Mouse (Mus musculus) MEL (cell line): Measurements from ENCODE around the gene Nf1. TPM values are rescaled to one million over a fixed set of nuclear protein-coding genes. Genes with fewer than 3 reads are reported as not detected.

Source experiments
- DNase-seq: peaks from one replicate; pipeline ENCODE4 v3.0.0; 2011; ENCODE audit warnings: low read depth, low spot score
- H3K27ac ChIP-seq: 2 replicates; pipeline ENCODE4 v1.5.1; 2012; ENCODE audit warnings: low read depth, mild to moderate bottlenecking, control low read depth, low read length, moderate library complexity; ENCODE audit not compliant: control insufficient read depth
- H3K27me3 ChIP-seq, 2 experiments: fragments of 150-350 bp in 1 of 2; sonication (generic) in 1 of 2; 2 replicates each; pipeline ENCODE4 v1.6.1; 2012; ENCODE audit warnings: low read length in 2 of 2, mild to moderate bottlenecking in 2 of 2, improper control_type of control experiment in 1 of 2, moderate library complexity in 1 of 2; ENCODE audit not compliant: insufficient read depth in 2 of 2, control insufficient read depth in 1 of 2
- H3K36me3 ChIP-seq, 2 experiments: 2 replicates each; pipeline ENCODE4 v1.6.1; 2012 to 2014; ENCODE audit warnings: low read length in 2 of 2, improper control_type of control experiment in 1 of 2, inconsistent platforms in 1 of 2, mild to moderate bottlenecking in 1 of 2; ENCODE audit not compliant: insufficient read depth in 2 of 2, control insufficient read depth in 1 of 2
- H3K4me1 ChIP-seq, 2 experiments: fragments of 150-350 bp in 1 of 2; sonication (generic) in 1 of 2; 2 replicates each; pipeline ENCODE4 v1.6.1; 2012; ENCODE audit warnings: low read length in 2 of 2, improper control_type of control experiment in 1 of 2, mild to moderate bottlenecking in 1 of 2; ENCODE audit not compliant: insufficient read depth in 2 of 2, control insufficient read depth in 1 of 2
- H3K4me3 ChIP-seq, 2 experiments: fragments of 150-350 bp in 1 of 2; sonication (generic) in 1 of 2; 2 replicates each; pipeline ENCODE4 v1.5.1; 2012; ENCODE audit warnings: low read depth in 2 of 2, low read length in 2 of 2, mild to moderate bottlenecking in 2 of 2, moderate library complexity in 2 of 2, control low read depth in 1 of 2, improper control_type of control experiment in 1 of 2; ENCODE audit not compliant: control insufficient read depth in 1 of 2, insufficient read depth in 1 of 2
- H3K79me2 ChIP-seq: 2 replicates; pipeline ENCODE4 v1.6.1; 2012; ENCODE audit warnings: mild to moderate bottlenecking, low read length, moderate library complexity; ENCODE audit not compliant: control insufficient read depth, poor library complexity, insufficient read depth
- H3K9ac ChIP-seq: 2 replicates; pipeline ENCODE4 v1.6.1; 2012; ENCODE audit warnings: low read depth, mild to moderate bottlenecking, control low read depth, low read length, moderate library complexity; ENCODE audit not compliant: control insufficient read depth, poor library complexity, severe bottlenecking
- H3K9me3 ChIP-seq: fragments of 150-350 bp; sonication (generic); replicated peaks from 2 replicates; pipeline ENCODE4 v1.6.1; 2012; ENCODE audit warnings: mild to moderate bottlenecking, low read length, improper control_type of control experiment, moderate library complexity; ENCODE audit not compliant: insufficient read depth
- CHD2 ChIP-seq: IDR thresholded peaks from 2 replicates; pipeline ENCODE4 v1.6.1; 2011; ENCODE audit warnings: low read length, improper control_type of control experiment
- CTCF ChIP-seq, 3 experiments: IDR thresholded peaks in 2 of 3; conservative IDR thresholded peaks in 1 of 3; 2 replicates each; pipeline ENCODE4 v1.5.1; 2011 to 2012; ENCODE audit warnings: low read length in 3 of 3, low read depth in 2 of 3, mild to moderate bottlenecking in 2 of 3, improper control_type of control experiment in 1 of 3, inconsistent platforms in 1 of 3, mixed read lengths in 1 of 3, moderate library complexity in 1 of 3; ENCODE audit not compliant: control insufficient read depth in 1 of 3, insufficient read depth in 1 of 3, poor library complexity in 1 of 3, severe bottlenecking in 1 of 3
- ELF1 ChIP-seq: IDR thresholded peaks from 2 replicates; pipeline ENCODE4 v1.6.1; 2014; ENCODE audit warnings: low read depth, mild to moderate bottlenecking, inconsistent platforms, low read length, improper control_type of control experiment, moderate library complexity
- EP300 ChIP-seq, 2 experiments: IDR thresholded peaks; 2 replicates each; pipeline ENCODE4 v1.6.1; 2011; ENCODE audit warnings: improper control_type of control experiment in 2 of 2, low read length in 2 of 2, low read depth in 1 of 2, mild to moderate bottlenecking in 1 of 2
- ETS1 ChIP-seq: IDR thresholded peaks from 2 replicates; pipeline ENCODE4 v1.6.1; 2012; ENCODE audit warnings: low read depth, mild to moderate bottlenecking, inconsistent platforms, low read length, improper control_type of control experiment, moderate library complexity
- GABPA ChIP-seq: IDR thresholded peaks from 2 replicates; pipeline ENCODE4 v1.6.1; 2012; ENCODE audit warnings: low read depth, mild to moderate bottlenecking, inconsistent platforms, low read length, improper control_type of control experiment, moderate library complexity
- GATA1 ChIP-seq: IDR thresholded peaks from 2 replicates; pipeline ENCODE4 v1.6.1; 2011; ENCODE audit warnings: low read depth, low read length, improper control_type of control experiment
- HCFC1 ChIP-seq: IDR thresholded peaks from 2 replicates; pipeline ENCODE4 v1.6.1; 2012; ENCODE audit warnings: low read depth, mild to moderate bottlenecking, inconsistent platforms, low read length, improper control_type of control experiment, moderate library complexity
- JUND ChIP-seq: IDR thresholded peaks from 2 replicates; pipeline ENCODE4 v1.6.1; 2011; ENCODE audit warnings: low read depth, mild to moderate bottlenecking, improper control_type of control experiment, low read length
- KAT2A ChIP-seq: conservative IDR thresholded peaks from 2 replicates; pipeline ENCODE4 v1.6.1; 2012; ENCODE audit warnings: low read depth, low read length, improper control_type of control experiment, inconsistent platforms
- MAFK ChIP-seq: IDR thresholded peaks from 2 replicates; pipeline ENCODE4 v1.6.1; 2011; ENCODE audit warnings: low read depth, mild to moderate bottlenecking, low read length, improper control_type of control experiment, borderline replicate concordance
- MAX ChIP-seq: IDR thresholded peaks from 2 replicates; pipeline ENCODE4 v1.6.1; 2011; ENCODE audit warnings: low read length, improper control_type of control experiment
- MAZ ChIP-seq: IDR thresholded peaks from 2 replicates; pipeline ENCODE4 v1.6.1; 2012; ENCODE audit warnings: low read depth, mild to moderate bottlenecking, inconsistent platforms, low read length, improper control_type of control experiment
- MEF2A ChIP-seq: IDR thresholded peaks from 2 replicates; pipeline ENCODE4 v1.6.1; 2014; ENCODE audit warnings: low read depth, mild to moderate bottlenecking, inconsistent platforms, low read length, improper control_type of control experiment; ENCODE audit not compliant: poor library complexity, insufficient replicate concordance, severe bottlenecking; ENCODE audit errors: extremely low read depth
- MXI1 ChIP-seq: IDR thresholded peaks from 2 replicates; pipeline ENCODE4 v1.6.1; 2011; ENCODE audit warnings: mild to moderate bottlenecking, low read depth, low read length, improper control_type of control experiment
- POLR2A ChIP-seq, 2 experiments: IDR thresholded peaks; 2 replicates each; pipeline ENCODE4 v1.6.1; 2011 to 2012; ENCODE audit warnings: low read length in 2 of 2, mild to moderate bottlenecking in 2 of 2, control low read depth in 1 of 2, improper control_type of control experiment in 1 of 2, low read depth in 1 of 2, moderate library complexity in 1 of 2; ENCODE audit not compliant: control insufficient read depth in 1 of 2, insufficient read depth in 1 of 2, poor library complexity in 1 of 2
- POLR2AphosphoS2 ChIP-seq: IDR thresholded peaks from 2 replicates; pipeline ENCODE4 v1.6.1; 2011; ENCODE audit warnings: low read length, improper control_type of control experiment
- POLR2AphosphoS5 ChIP-seq: IDR thresholded peaks from 2 replicates; pipeline ENCODE4 v1.6.1; 2012; ENCODE audit warnings: low read depth, borderline replicate concordance, mild to moderate bottlenecking, inconsistent platforms, low read length, moderate library complexity, mixed read lengths
- RAD21 ChIP-seq: IDR thresholded peaks from 2 replicates; pipeline ENCODE4 v1.6.1; 2011; ENCODE audit warnings: mild to moderate bottlenecking, low read depth, low read length, improper control_type of control experiment
- SIN3A ChIP-seq: IDR thresholded peaks from 2 replicates; pipeline ENCODE4 v1.6.1; 2012; ENCODE audit warnings: low read length, improper control_type of control experiment, inconsistent platforms
- TAL1 ChIP-seq: IDR thresholded peaks from 2 replicates; pipeline ENCODE4 v1.6.1; 2012; ENCODE audit warnings: mild to moderate bottlenecking, inconsistent platforms, low read length, moderate library complexity, mixed read lengths
- TCF12 ChIP-seq: IDR thresholded peaks from 2 replicates; pipeline ENCODE4 v1.6.1; 2014; ENCODE audit warnings: low read depth, mild to moderate bottlenecking, inconsistent platforms, low read length, improper control_type of control experiment, moderate library complexity
- USF1 ChIP-seq: IDR thresholded peaks from 2 replicates; pipeline ENCODE4 v1.6.1; 2014; ENCODE audit warnings: low read depth, mild to moderate bottlenecking, inconsistent platforms, low read length, improper control_type of control experiment, moderate library complexity
- USF2 ChIP-seq, 2 experiments: IDR thresholded peaks; 2 replicates each; pipeline ENCODE4 v1.6.1; 2011 to 2012; ENCODE audit warnings: improper control_type of control experiment in 2 of 2, low read length in 2 of 2, borderline replicate concordance in 1 of 2, inconsistent platforms in 1 of 2, low read depth in 1 of 2, mild to moderate bottlenecking in 1 of 2; ENCODE audit not compliant: insufficient read depth in 1 of 2
- ZC3H11A ChIP-seq: IDR thresholded peaks from 2 replicates; pipeline ENCODE4 v1.6.1; 2012; ENCODE audit warnings: low read depth, mild to moderate bottlenecking, inconsistent platforms, low read length, improper control_type of control experiment
- ZKSCAN1 ChIP-seq: IDR thresholded peaks from 2 replicates; pipeline ENCODE4 v1.6.1; 2012; ENCODE audit warnings: low read depth, mild to moderate bottlenecking, inconsistent platforms, low read length, improper control_type of control experiment, moderate library complexity
- ZNF384 ChIP-seq: IDR thresholded peaks from 2 replicates; pipeline ENCODE4 v1.6.1; 2012; ENCODE audit warnings: low read depth, mild to moderate bottlenecking, inconsistent platforms, low read length, improper control_type of control experiment
- polyA plus RNA-seq, 2 experiments: library from polyadenylated mRNA; stranded (reverse) in 1 of 2; unstranded in 1 of 2; fragments of >175 nt in 1 of 2; fragments of >200 nt in 1 of 2; gene quantifications; 2 replicates each; pipeline versions ENCODE4 v1.2.1 to v1.2.4; 2012; ENCODE audit warnings: low replicate concordance in 2 of 2, low read depth in 1 of 2; ENCODE audit not compliant: insufficient read length in 2 of 2, insufficient read depth in 1 of 2, missing spikeins in 1 of 2
- total RNA-seq: library from RNA; depleted of rRNA; stranded (reverse); fragments of 300-350 nt; gene quantifications from 2 replicates; pipeline ENCODE4 v1.2.3, GENCODE M21; 2012

Gene Nf1
- total and polyA plus RNA-seq, 3 experiments: 13.2 to 108 (median 20.3) TPM

- no peaks in the 10 kb centered on the region for H3K4me1 ChIP-seq
- no peaks in the 10 kb centered on the region for H3K79me2 ChIP-seq
- no peak within 1 kb of the TSS for H3K27ac ChIP-seq
- no peaks in the 10 kb centered on the region for H3K9me3 ChIP-seq
- H3K9ac ChIP-seq: no peak within 1 kb of the TSS
- H3K4me3 ChIP-seq: no peak within 1 kb of the TSS
- H3K27me3 ChIP-seq: no peaks in the 10 kb centered on the region
- DNase-seq: no peak
- no peaks in the 10 kb centered on the region; a peak in 1 of 4 replicates for H3K36me3 ChIP-seq
- no peak for TF ChIP-seq JUND
- no peak for TF ChIP-seq TCF12
- TF ChIP-seq MXI1: no peak
- no peak for TF ChIP-seq SIN3A
- no peak for TF ChIP-seq USF1
- no peak for TF ChIP-seq CTCF (IDR thresholded peaks at IDR 0.05 in 2 of 3, conservative IDR thresholded peaks at IDR 0.05 in 1 of 3; ENCODE audit: control insufficient read depth in 1 of 3, insufficient read depth in 1 of 3, low read depth in 2 of 3, low read length in 3 of 3, poor library complexity in 1 of 3, severe bottlenecking in 1 of 3)
- no peak for TF ChIP-seq ZC3H11A
- TF ChIP-seq POLR2A (IDR thresholded peaks at IDR 0.05; ENCODE audit: control insufficient read depth in 1 of 2, insufficient read depth in 1 of 2, low read depth in 1 of 2, low read length in 2 of 2, poor library complexity in 1 of 2): no peak
- TF ChIP-seq KAT2A: no peak
- TF ChIP-seq EP300 (IDR thresholded peaks at IDR 0.05; ENCODE audit: low read depth in 1 of 2, low read length in 2 of 2): no peak
- TF ChIP-seq ETS1: no peak
- no peak for TF ChIP-seq ZKSCAN1
- TF ChIP-seq USF2 (IDR thresholded peaks at IDR 0.05; ENCODE audit: borderline replicate concordance in 1 of 2, insufficient read depth in 1 of 2, low read depth in 1 of 2, low read length in 2 of 2): no peak
- no peak for TF ChIP-seq GATA1
These were observed 164.4 kb downstream of the Nf1 start, which contains the start of gene Omg for GRCm38 (mm10) chr11:79503845-79504244. Omg (minus strand) TSS chr11:79504084.

- Histone ChIP-seq H3K36me3 (no peaks in the 10 kb centered on the region; a peak in 1 of 4 replicates), H3K79me2 (no peaks in the 10 kb centered on the region), H3K4me3 (no peak overlapping the region)
These were observed 165.0 kb downstream of the Nf1 start for GRCm38 (mm10) chr11:79504506-79504905.

More at GRCm38 (mm10) chr11:79504506-79504905, 165.0 kb downstream of the Nf1 start:
- Histone ChIP-seq H3K4me1 (no peaks in the 10 kb centered on the region), H3K27ac (no peak overlapping the region), H3K9ac (no peak overlapping the region), H3K9me3 (no peaks in the 10 kb centered on the region), H3K27me3 (no peaks in the 10 kb centered on the region)
- no peak for DNase-seq
- TF ChIP-seq SIN3A (no peak), HCFC1 (no peak), JUND (no peak), CTCF (IDR thresholded peaks at IDR 0.05 in 2 of 3, conservative IDR thresholded peaks at IDR 0.05 in 1 of 3; ENCODE audit: control insufficient read depth in 1 of 3, insufficient read depth in 1 of 3, low read depth in 2 of 3, low read length in 3 of 3, poor library complexity in 1 of 3, severe bottlenecking in 1 of 3) (no peak), POLR2AphosphoS5 (no peak), GABPA (no peak), TAL1 (no peak), MAZ (no peak), POLR2AphosphoS2 (no peak), ZNF384 (no peak), ELF1 (no peak), ETS1 (no peak), MAFK (no peak), MAX (no peak), CHD2 (no peak), MEF2A (no peak), RAD21 (no peak)
